22 mouse cellular contexts compared by ENCODE assay signal in the genomic region with DNA sequence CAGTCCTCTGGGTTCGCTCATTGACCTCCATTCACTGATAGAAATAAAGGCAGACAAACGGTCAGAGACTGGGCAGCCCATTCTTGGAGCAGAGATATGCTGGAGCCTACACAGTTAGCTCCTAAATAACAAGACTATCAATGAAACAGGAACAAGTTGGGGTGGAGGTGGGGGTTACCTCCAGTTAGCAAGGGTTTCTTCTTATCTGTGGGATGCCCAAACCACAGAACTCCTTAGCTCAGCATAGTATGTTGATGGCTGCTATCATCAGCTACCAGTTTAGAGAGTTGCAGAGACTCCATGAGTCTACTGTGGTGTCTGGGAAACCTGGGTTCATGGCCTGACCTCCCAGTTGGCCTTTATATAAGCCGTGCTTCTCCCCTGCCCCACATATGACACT.
"Had no signal": no experiment of that assay in that cellular context is flagged by ENCODE, and none has a peak within 500 bp of the region (broad histone marks: within the 10 kb centered on the region; RNA-seq: fewer than 3 reads in every experiment).

No protein-coding gene starts in this region.

- H3K27ac ChIP-seq: lung, embryonic 15.5 days; midbrain, embryonic 10.5 days; midbrain, embryonic 12.5 days; neural tube, embryonic 13.5 days; neural tube, embryonic 15.5 days had no signal

- DNase-seq: liver, postnatal 0 days; lung, adult 2 months; lung, postnatal 14 days; lung, postnatal 36 days; midbrain, embryonic 14.5 days; retina, postnatal 1 day; right cerebral cortex, adult 18-20 months; right cerebral cortex, postnatal 25 days; right cerebral cortex, postnatal 4 days; spleen, adult 18-20 months; thymus, adult 18-20 months; thymus, postnatal 25 days; thymus, postnatal 4 days had no signal

- H3K27me3 ChIP-seq: lung, embryonic 15.5 days; megakaryocyte, embryonic 14.5 days; midbrain, embryonic 12.5 days; neural tube, embryonic 13.5 days; neural tube, embryonic 15.5 days had no signal

- ATAC-seq: liver, postnatal 0 days; lung, postnatal 0 days; midbrain, embryonic 16.5 days had no signal

- H3K36me3 ChIP-seq: lung, embryonic 15.5 days; midbrain, embryonic 10.5 days; midbrain, embryonic 12.5 days; neural tube, embryonic 13.5 days; neural tube, embryonic 15.5 days had no signal

- H3K9me3 ChIP-seq: lung, embryonic 15.5 days; midbrain, embryonic 10.5 days; midbrain, embryonic 12.5 days; neural tube, embryonic 13.5 days; neural tube, embryonic 15.5 days had no signal

- H3K9ac ChIP-seq: liver, postnatal 0 days; lung, embryonic 15.5 days; midbrain, embryonic 12.5 days; neural tube, embryonic 13.5 days; neural tube, embryonic 15.5 days had no signal

- H3K4me3 ChIP-seq: lung, embryonic 15.5 days; megakaryocyte, embryonic 14.5 days; midbrain, embryonic 10.5 days; midbrain, embryonic 12.5 days; myocyte; neural tube, embryonic 13.5 days; neural tube, embryonic 15.5 days had no signal

- H3K4me2 ChIP-seq: lung, embryonic 15.5 days; midbrain, embryonic 12.5 days; neural tube, embryonic 13.5 days; neural tube, embryonic 15.5 days had no signal

- H3K4me1 ChIP-seq: lung, embryonic 15.5 days; midbrain, embryonic 10.5 days; midbrain, embryonic 12.5 days; neural tube, embryonic 13.5 days; neural tube, embryonic 15.5 days had no signal
